Mouse (Mus musculus): ENCODE results near the gene Glrx5. TPM values are rescaled to one million over a fixed set of nuclear protein-coding genes. Genes with fewer than 3 reads are reported as not detected.

Glrx5 gene
- total and polyA plus RNA-seq, 3 experiments, result 108 to 291 TPM; not detected in 1

DNA sequence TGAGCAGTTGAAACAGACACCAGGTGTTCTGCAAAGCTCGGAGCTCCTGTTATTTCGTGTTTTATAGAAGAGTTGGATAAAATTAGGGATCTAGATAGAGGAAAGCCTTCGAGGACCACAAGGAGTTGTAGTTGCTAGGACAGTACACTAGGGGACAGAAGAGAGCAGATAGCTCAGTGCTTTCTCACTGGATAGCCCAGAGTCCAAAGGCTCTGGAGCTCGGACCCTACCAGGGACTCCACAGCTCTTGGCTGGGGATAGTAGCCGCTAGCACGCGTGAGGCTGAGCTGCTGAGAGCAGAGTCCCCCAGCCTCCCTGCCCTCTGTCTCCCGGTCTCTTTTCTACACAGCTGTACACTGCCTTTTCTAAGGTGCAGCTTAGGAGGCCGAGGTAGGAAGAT lies 41.2 kb downstream of the Glrx5 start:
- H3K4me1 ChIP-seq (ENCODE audit: control insufficient read depth in 1 of 2, insufficient read depth in 2 of 2, low read length in 2 of 2), result no peaks in the 10 kb centered on the region
- H3K36me3 ChIP-seq (ENCODE audit: control insufficient read depth in 1 of 2, insufficient read depth in 2 of 2, low read length in 2 of 2), result no peaks in the 10 kb centered on the region
- H3K9ac ChIP-seq (ENCODE audit: control insufficient read depth, low read depth, low read length, poor library complexity, severe bottlenecking), result no peak overlapping the region
- no peaks in the 10 kb centered on the region for H3K79me2 ChIP-seq (ENCODE audit: control insufficient read depth, insufficient read depth, low read length, poor library complexity)
- TF ChIP-seq SMC3 (IDR thresholded peaks at IDR 0.05; ENCODE audit: low read depth, low read length) (peak; percentile 34; the same call in 1 of the 2 replicates), E2F4 (IDR thresholded peaks at IDR 0.05; ENCODE audit: borderline replicate concordance, low read depth, low read length) (no peak), CTCF (IDR thresholded peaks at IDR 0.05 in 2 of 3, conservative IDR thresholded peaks at IDR 0.05 in 1 of 3; ENCODE audit: control insufficient read depth in 1 of 3, insufficient read depth in 1 of 3, low read depth in 2 of 3, low read length in 3 of 3, poor library complexity in 1 of 3, severe bottlenecking in 1 of 3) (peak in 2 of 3 experiments; percentile 43 to 78; a peak in 4 of 6 replicates), POLR2A (IDR thresholded peaks at IDR 0.05; ENCODE audit: control insufficient read depth in 1 of 2, insufficient read depth in 1 of 2, low read depth in 1 of 2, low read length in 2 of 2, poor library complexity in 1 of 2) (no peak), HCFC1 (IDR thresholded peaks at IDR 0.05; ENCODE audit: low read depth, low read length) (no peak), ZMIZ1 (IDR thresholded peaks at IDR 0.05; ENCODE audit: low read depth, low read length) (no peak), BHLHE40 (IDR thresholded peaks at IDR 0.05; ENCODE audit: borderline replicate concordance, low read depth, low read length) (no peak), ZKSCAN1 (IDR thresholded peaks at IDR 0.05; ENCODE audit: low read depth, low read length) (no peak), MYB (IDR thresholded peaks at IDR 0.05; ENCODE audit: low read depth, low read length) (no peak), MXI1 (IDR thresholded peaks at IDR 0.05; ENCODE audit: low read depth, low read length) (no peak), RAD21 (IDR thresholded peaks at IDR 0.05; ENCODE audit: low read depth, low read length) (peak; percentile 21)
- no peak overlapping the region for H3K4me3 ChIP-seq (ENCODE audit: control insufficient read depth in 1 of 2, insufficient read depth in 1 of 2, low read depth in 2 of 2, low read length in 2 of 2)
- no peaks in the 10 kb centered on the region for H3K27me3 ChIP-seq (ENCODE audit: control insufficient read depth in 1 of 2, insufficient read depth in 2 of 2, low read length in 2 of 2)
- peak; percentile 13 for DNase-seq (ENCODE audit: low read depth, low spot score)
- no peaks in the 10 kb centered on the region for H3K9me3 ChIP-seq (replicated peaks; ENCODE audit: insufficient read depth, low read length)
- no peak overlapping the region for H3K27ac ChIP-seq (ENCODE audit: control insufficient read depth, low read depth, low read length)

- H3K9me3 ChIP-seq (replicated peaks; ENCODE audit: insufficient read depth, low read length), result no peaks in the 10 kb centered on the region
- no peaks in the 10 kb centered on the region for H3K27me3 ChIP-seq (ENCODE audit: control insufficient read depth in 1 of 2, insufficient read depth in 2 of 2, low read length in 2 of 2)
- TF ChIP-seq MAZ (IDR thresholded peaks at IDR 0.05; ENCODE audit: low read depth, low read length) (no peak), ZNF384 (IDR thresholded peaks at IDR 0.05; ENCODE audit: low read depth, low read length) (no peak), ZKSCAN1 (IDR thresholded peaks at IDR 0.05; ENCODE audit: low read depth, low read length) (no peak), CHD1 (IDR thresholded peaks at IDR 0.05; ENCODE audit: low read depth, low read length) (no peak), ZC3H11A (IDR thresholded peaks at IDR 0.05; ENCODE audit: low read depth, low read length) (no peak), EP300 (IDR thresholded peaks at IDR 0.05; ENCODE audit: low read depth in 1 of 2, low read length in 2 of 2) (no peak)
- no peaks in the 10 kb centered on the region for H3K4me1 ChIP-seq (ENCODE audit: control insufficient read depth in 1 of 2, insufficient read depth in 2 of 2, low read length in 2 of 2)
- no peak overlapping the region for H3K9ac ChIP-seq (ENCODE audit: control insufficient read depth, low read depth, low read length, poor library complexity, severe bottlenecking)
- H3K79me2 ChIP-seq (ENCODE audit: control insufficient read depth, insufficient read depth, low read length, poor library complexity), result no peaks in the 10 kb centered on the region
- DNase-seq (ENCODE audit: low read depth, low spot score), result no peak
- H3K27ac ChIP-seq (ENCODE audit: control insufficient read depth, low read depth, low read length), result no peak overlapping the region
- H3K4me3 ChIP-seq (ENCODE audit: control insufficient read depth in 1 of 2, insufficient read depth in 1 of 2, low read depth in 2 of 2, low read length in 2 of 2), result no peak overlapping the region
- H3K36me3 ChIP-seq (ENCODE audit: control insufficient read depth in 1 of 2, insufficient read depth in 2 of 2, low read length in 2 of 2), result no peaks in the 10 kb centered on the region
Measured at GRCm38 (mm10) chr12:105075496-105075895, 43.0 kb downstream of the Glrx5 start.

DNA sequence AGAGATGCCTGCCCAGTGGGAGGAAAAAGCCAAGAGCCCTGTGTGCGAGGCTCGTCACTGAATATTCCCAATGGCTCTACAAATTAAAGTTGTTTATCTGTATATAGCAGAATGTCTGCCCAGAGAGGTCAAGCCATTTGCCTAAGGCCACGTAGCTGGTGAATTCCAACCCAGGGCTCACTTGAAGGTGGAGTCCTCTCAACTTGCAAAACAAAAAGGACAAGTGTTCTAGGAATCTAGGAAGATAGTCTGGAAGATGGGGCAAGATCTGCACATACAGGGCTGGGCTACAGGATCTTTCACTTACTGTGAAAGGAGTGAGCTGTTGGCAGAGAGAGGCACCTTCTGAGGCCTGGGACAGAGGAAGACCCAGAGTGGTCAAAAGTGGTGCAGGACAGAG lies 44.0 kb downstream of the Glrx5 start:
- Histone ChIP-seq H3K27me3 (ENCODE audit: control insufficient read depth in 1 of 2, insufficient read depth in 2 of 2, low read length in 2 of 2) (no peaks in the 10 kb centered on the region), H3K4me1 (ENCODE audit: control insufficient read depth in 1 of 2, insufficient read depth in 2 of 2, low read length in 2 of 2) (no peaks in the 10 kb centered on the region), H3K36me3 (ENCODE audit: control insufficient read depth in 1 of 2, insufficient read depth in 2 of 2, low read length in 2 of 2) (no peaks in the 10 kb centered on the region), H3K4me3 (ENCODE audit: control insufficient read depth in 1 of 2, insufficient read depth in 1 of 2, low read depth in 2 of 2, low read length in 2 of 2) (no peak overlapping the region), H3K27ac (ENCODE audit: control insufficient read depth, low read depth, low read length) (no peak overlapping the region), H3K9ac (ENCODE audit: control insufficient read depth, low read depth, low read length, poor library complexity, severe bottlenecking) (no peak overlapping the region), H3K79me2 (ENCODE audit: control insufficient read depth, insufficient read depth, low read length, poor library complexity) (no peaks in the 10 kb centered on the region), H3K9me3 (replicated peaks; ENCODE audit: insufficient read depth, low read length) (no peaks in the 10 kb centered on the region)
- no peak for DNase-seq (ENCODE audit: low read depth, low spot score)
- TF ChIP-seq MAX (IDR thresholded peaks at IDR 0.05; ENCODE audit: low read length) (no peak), SMC3 (IDR thresholded peaks at IDR 0.05; ENCODE audit: low read depth, low read length) (no peak)
